Mouse (Mus musculus): ENCODE results near the gene Tmem235. TPM values are rescaled to one million over a fixed set of nuclear protein-coding genes. Genes with fewer than 3 reads are reported as not detected.

Gene Tmem235
- polyA plus RNA-seq, 1 experiment from 2014 or later = not detected

DNA sequence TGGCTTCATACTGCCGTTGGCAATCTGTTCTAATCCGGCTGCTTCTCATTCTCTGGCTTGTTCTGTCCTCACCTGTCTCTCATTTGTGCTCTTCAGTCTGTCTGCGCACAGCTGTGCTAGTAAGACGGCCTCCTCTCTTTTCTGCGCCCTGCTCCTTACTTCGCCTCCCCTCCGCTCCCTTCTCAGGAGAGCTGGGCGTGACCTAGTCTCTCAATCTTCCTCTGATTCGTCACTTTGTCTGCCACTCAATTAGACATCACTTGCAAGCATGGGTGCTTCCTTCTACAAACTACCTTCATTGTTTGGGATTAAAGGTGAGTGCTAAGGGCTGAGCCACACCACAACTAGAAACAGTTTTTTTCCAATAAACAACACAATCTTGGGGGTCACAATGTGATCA, 6.3 kb upstream of the Tmem235 start:
- H3K27me3 ChIP-seq (replicated peaks) = no peaks in the 10 kb centered on the region
- H3K36me3 ChIP-seq = peaks cover 40% of the 10 kb centered on the region
- ATAC-seq = no peak
- no peak overlapping the region for H3K4me2 ChIP-seq (replicated peaks)
- H3K4me1 ChIP-seq (replicated peaks) = peaks cover 8% of the 10 kb centered on the region
- no peaks in the 10 kb centered on the region for H3K9me3 ChIP-seq
- H3K4me3 ChIP-seq (replicated peaks) = no peak overlapping the region
- WGBS = 89% methylated on average over 9 of the region's 9 CpGs
- no peak overlapping the region for H3K9ac ChIP-seq
- H3K27ac ChIP-seq = no peak overlapping the region

GRCm38 (mm10) chr11:117855360-117855759, 5.2 kb upstream of the Tmem235 start:
- Histone ChIP-seq H3K9me3 (no peaks in the 10 kb centered on the region), H3K4me1 (replicated peaks) (peaks cover 7% of the 10 kb centered on the region), H3K27me3 (replicated peaks) (peaks cover 6% of the 10 kb centered on the region), H3K27ac (no peak overlapping the region), H3K4me3 (replicated peaks) (no peak overlapping the region), H3K4me2 (replicated peaks) (no peak overlapping the region), H3K9ac (no peak overlapping the region), H3K36me3 (peaks cover 40% of the 10 kb centered on the region)
- ATAC-seq = no peak
- 93% methylated on average over 5 of the region's 5 CpGs for WGBS

DNA sequence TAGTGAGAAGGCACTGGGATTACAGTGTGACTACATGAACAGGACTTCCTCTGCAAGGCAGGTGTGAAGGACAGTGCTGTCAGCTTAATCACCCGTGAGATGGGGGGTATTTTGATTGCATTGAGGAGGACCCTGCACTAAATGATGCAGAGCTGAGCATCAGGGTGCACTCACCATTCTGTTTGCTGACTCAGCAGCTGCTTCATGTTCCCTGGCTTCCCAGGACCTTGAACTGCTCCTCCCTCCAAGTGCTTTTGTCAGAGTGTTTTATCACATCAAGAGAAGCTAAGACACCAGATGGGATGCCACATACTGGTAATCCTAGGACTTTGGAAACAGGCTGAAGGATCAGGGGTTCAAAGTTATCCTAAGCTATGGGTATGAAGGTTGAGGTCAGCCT, 4.6 kb upstream of the Tmem235 start:
- H3K4me1 ChIP-seq (replicated peaks) = 0 out of 2 replicates have a peak, but pooled peaks cover 9% of the 10 kb centered on the region
- no peak overlapping the region for H3K4me3 ChIP-seq (replicated peaks)
- H3K27ac ChIP-seq = no peak overlapping the region
- H3K36me3 ChIP-seq = peaks cover 40% of the 10 kb centered on the region
- no peak overlapping the region for H3K4me2 ChIP-seq (replicated peaks)
- H3K27me3 ChIP-seq (replicated peaks) = peaks cover 13% of the 10 kb centered on the region
- ATAC-seq = no peak
- no peak overlapping the region for H3K9ac ChIP-seq
- H3K9me3 ChIP-seq = no peaks in the 10 kb centered on the region
- 80% methylated on average over 1 of the region's 1 CpGs for WGBS

GRCm38 (mm10) chr11:117857462-117857861, 3.1 kb upstream of the Tmem235 start:
- Histone ChIP-seq H3K9ac (no peak overlapping the region), H3K36me3 (peaks cover 37% of the 10 kb centered on the region), H3K4me2 (replicated peaks) (no peak overlapping the region), H3K27me3 (replicated peaks) (peaks cover 17% of the 10 kb centered on the region), H3K27ac (no peak overlapping the region), H3K4me1 (replicated peaks) (peaks cover 9% of the 10 kb centered on the region; the same call in 1 of the 2 replicates), H3K9me3 (no peaks in the 10 kb centered on the region), H3K4me3 (replicated peaks) (no peak overlapping the region)
- ATAC-seq = no peak
- WGBS = 92% methylated on average over 10 of the region's 10 CpGs

- H3K9ac ChIP-seq = no peak overlapping the region
- no peaks in the 10 kb centered on the region for H3K9me3 ChIP-seq
- 43% methylated on average over 3 of the region's 3 CpGs for WGBS
- H3K27ac ChIP-seq = no peak overlapping the region
- H3K27me3 ChIP-seq (replicated peaks) = peaks cover 17% of the 10 kb centered on the region
- ATAC-seq = no peak
- peaks cover 9% of the 10 kb centered on the region; the same call in 1 of the 2 replicates for H3K4me1 ChIP-seq (replicated peaks)
- H3K4me3 ChIP-seq (replicated peaks) = no peak overlapping the region
- no peak overlapping the region for H3K4me2 ChIP-seq (replicated peaks)
- peaks cover 28% of the 10 kb centered on the region for H3K36me3 ChIP-seq
Observed at GRCm38 (mm10) chr11:117858392-117858791, 2.2 kb upstream of the Tmem235 start.

GRCm38 (mm10) chr11:117863174-117863856, 2.8 kb downstream of the Tmem235 start:
- peak overlapping the region; percentile 39 for H3K4me2 ChIP-seq (replicated peaks)
- H3K4me3 ChIP-seq (replicated peaks) = no peak overlapping the region
- no peaks in the 10 kb centered on the region for H3K36me3 ChIP-seq
- peak; percentile 77 for ATAC-seq
- H3K27ac ChIP-seq = peak overlapping the region; percentile 56
- 31% methylated on average over 11 of the region's 11 CpGs for WGBS
- no peaks in the 10 kb centered on the region for H3K9me3 ChIP-seq
- H3K4me1 ChIP-seq (replicated peaks) = peaks cover 28% of the 10 kb centered on the region
- peaks cover 17% of the 10 kb centered on the region for H3K27me3 ChIP-seq (replicated peaks)
- no peak overlapping the region for H3K9ac ChIP-seq

DNA sequence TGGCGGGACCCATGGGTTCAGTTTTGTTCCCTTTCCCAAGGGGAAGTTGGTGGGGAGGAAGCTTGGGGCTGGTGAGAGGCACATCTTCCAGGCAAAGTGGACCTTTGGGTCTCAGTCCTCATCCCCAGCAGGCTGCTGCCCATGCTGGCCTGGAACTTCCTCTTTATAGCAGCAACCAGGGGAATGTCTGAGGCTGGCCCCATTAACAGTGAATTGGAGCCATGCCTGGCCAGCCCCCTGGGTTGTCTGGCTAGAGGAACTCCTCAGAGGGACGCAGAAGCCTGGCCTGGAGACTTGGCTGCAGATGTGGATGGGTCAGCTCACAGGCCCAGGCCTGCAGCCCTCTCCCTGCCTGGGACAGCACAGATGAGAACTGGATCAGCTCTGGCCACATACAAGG, 4.3 kb downstream of the Tmem235 start:
- H3K9ac ChIP-seq = no peak overlapping the region
- no peaks in the 10 kb centered on the region for H3K36me3 ChIP-seq
- no peak overlapping the region for H3K27ac ChIP-seq
- H3K4me1 ChIP-seq (replicated peaks) = peaks cover 27% of the 10 kb centered on the region
- peaks cover 15% of the 10 kb centered on the region for H3K27me3 ChIP-seq (replicated peaks)
- WGBS = 70% methylated on average over 2 of the region's 2 CpGs
- no peak overlapping the region for H3K4me3 ChIP-seq (replicated peaks)
- ATAC-seq = no peak
- H3K9me3 ChIP-seq = no peaks in the 10 kb centered on the region
- no peak overlapping the region for H3K4me2 ChIP-seq (replicated peaks)

- Histone ChIP-seq H3K4me1 (replicated peaks) (peaks cover 23% of the 10 kb centered on the region), H3K27ac (no peak overlapping the region), H3K4me3 (replicated peaks) (no peak overlapping the region), H3K4me2 (replicated peaks) (no peak overlapping the region), H3K36me3 (no peaks in the 10 kb centered on the region), H3K9me3 (no peaks in the 10 kb centered on the region), H3K27me3 (replicated peaks) (peaks cover 4% of the 10 kb centered on the region), H3K9ac (no peak overlapping the region)
- WGBS = 50% methylated on average over 6 of the region's 6 CpGs
- no peak for ATAC-seq
Observed at GRCm38 (mm10) chr11:117865988-117866387, 5.4 kb downstream of the Tmem235 start.

DNA sequence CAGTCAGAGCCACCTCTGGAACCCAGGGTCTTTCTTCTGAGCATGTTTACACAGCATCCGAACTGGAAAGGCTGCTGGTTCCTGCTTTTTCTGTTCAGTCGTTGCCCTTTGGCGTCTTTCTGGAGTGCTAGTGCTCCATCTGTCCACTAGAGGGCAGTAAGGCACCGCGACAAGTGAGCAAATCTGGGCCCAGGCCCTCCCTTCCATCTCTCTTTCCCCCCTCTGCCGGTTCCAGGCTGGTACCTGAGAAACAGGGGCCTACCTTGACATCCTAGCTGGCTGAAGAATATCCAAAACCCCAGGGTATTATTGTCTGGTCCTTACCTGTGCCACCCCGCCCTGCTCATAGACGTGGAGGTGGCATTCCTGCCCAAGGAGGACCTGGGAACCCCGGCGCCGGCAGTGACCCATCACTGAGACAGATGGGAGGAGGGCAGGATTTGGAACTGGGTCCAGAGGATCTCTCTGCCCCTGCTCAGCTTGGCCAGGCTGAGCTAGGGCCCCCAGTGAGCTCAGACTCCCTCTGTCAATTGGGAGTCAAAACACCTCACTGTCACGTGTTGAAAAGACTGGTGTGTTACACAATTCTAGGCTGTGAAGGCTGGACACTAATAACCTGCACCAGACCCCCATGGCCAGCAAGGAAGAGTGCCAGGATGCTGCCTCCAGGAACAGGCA, 10.3 kb downstream of the Tmem235 start:
- Histone ChIP-seq H3K9ac (no peak overlapping the region), H3K4me3 (replicated peaks) (no peak overlapping the region), H3K4me1 (replicated peaks) (peaks cover 26% of the 10 kb centered on the region), H3K9me3 (no peaks in the 10 kb centered on the region), H3K36me3 (no peaks in the 10 kb centered on the region), H3K27ac (no peak overlapping the region), H3K4me2 (replicated peaks) (no peak overlapping the region; the same call in 1 of the 2 replicates), H3K27me3 (replicated peaks) (no peaks in the 10 kb centered on the region)
- 37% methylated on average over 12 of the region's 12 CpGs for WGBS
- ATAC-seq = peak; percentile 23; the same call in 1 of the 2 replicates

- ATAC-seq = no peak
- Histone ChIP-seq H3K4me2 (replicated peaks) (no peak overlapping the region), H3K9me3 (no peaks in the 10 kb centered on the region), H3K27me3 (replicated peaks) (no peaks in the 10 kb centered on the region), H3K4me1 (replicated peaks) (peaks cover 22% of the 10 kb centered on the region), H3K27ac (no peak overlapping the region), H3K36me3 (no peaks in the 10 kb centered on the region), H3K4me3 (replicated peaks) (no peak overlapping the region), H3K9ac (no peak overlapping the region)
- WGBS = 69% methylated on average over 5 of the region's 5 CpGs
Observed at GRCm38 (mm10) chr11:117871376-117871775, 10.8 kb downstream of the Tmem235 start.

- H3K36me3 ChIP-seq = no peaks in the 10 kb centered on the region
- H3K27me3 ChIP-seq (replicated peaks) = no peaks in the 10 kb centered on the region
- ATAC-seq = no peak
- H3K4me3 ChIP-seq (replicated peaks) = no peak overlapping the region
- no peak overlapping the region for H3K9ac ChIP-seq
- no peaks in the 10 kb centered on the region for H3K9me3 ChIP-seq
- no peak overlapping the region for H3K27ac ChIP-seq
- 65% methylated on average over 12 of the region's 12 CpGs for WGBS
- H3K4me1 ChIP-seq (replicated peaks) = peaks cover 21% of the 10 kb centered on the region
- peak overlapping the region; percentile 83; the same call in 1 of the 2 replicates for H3K4me2 ChIP-seq (replicated peaks)
Observed at GRCm38 (mm10) chr11:117871911-117872584, 11.5 kb downstream of the Tmem235 start.

- Histone ChIP-seq H3K27ac (no peak within 1 kb of the TSS), H3K9ac (peak within 1 kb of the TSS; percentile 61)
- 1% methylated on average over 51 of the region's 51 CpGs for WGBS
Observed at GRCm38 (mm10) chr11:117872861-117873608, 12.5 kb downstream of the Tmem235 start, which contains the start of gene Tha1. Tha1 (minus strand) TSS chr11:117873481.

More at GRCm38 (mm10) chr11:117872861-117873608, 12.5 kb downstream of the Tmem235 start, which contains the start of gene Tha1:
- Histone ChIP-seq H3K4me3 (replicated peaks) (peak within 1 kb of the TSS; percentile 52), H3K36me3 (no peaks in the 10 kb centered on the region), H3K4me2 (replicated peaks) (peak within 1 kb of the TSS; percentile 83), H3K4me1 (replicated peaks) (peaks cover 26% of the 10 kb centered on the region), H3K27me3 (replicated peaks) (no peaks in the 10 kb centered on the region), H3K9me3 (no peaks in the 10 kb centered on the region)
- ATAC-seq = peak; percentile 84
